Mouse (Mus musculus) ES-E14 (cell line): ENCODE data around the gene Tmcc2.

Source experiments
- CHD2 ChIP-seq: IDR thresholded peaks from 2 replicates; pipeline ENCODE4 v1.6.1; 2014; ENCODE audit warnings: mild to moderate bottlenecking, low read depth, low read length, inconsistent platforms
- HCFC1 ChIP-seq: IDR thresholded peaks from 2 replicates; pipeline ENCODE4 v1.6.1; 2012; ENCODE audit warnings: low read length, inconsistent platforms, borderline replicate concordance; ENCODE audit not compliant: insufficient read depth
- MAFK ChIP-seq: IDR thresholded peaks from 2 replicates; pipeline ENCODE4 v1.6.1; 2014; ENCODE audit warnings: mild to moderate bottlenecking, low read depth, low read length, inconsistent platforms; ENCODE audit not compliant: insufficient read depth
- ZC3H11A ChIP-seq: IDR thresholded peaks from 2 replicates; pipeline ENCODE4 v1.6.1; 2012; ENCODE audit warnings: low read depth, mild to moderate bottlenecking, inconsistent platforms, low read length, borderline replicate concordance
- ZNF384 ChIP-seq: IDR thresholded peaks from 2 replicates; pipeline ENCODE4 v1.6.1; 2012; ENCODE audit warnings: low read depth, low read length, inconsistent platforms

GRCm38 (mm10) chr1:132312703-132313102 lies 78.4 kb downstream of the Tmcc2 start:
- TF ChIP-seq MAFK (no peak), ZNF384 (no peak), ZC3H11A (peak; percentile 36; the same call in 1 of the 2 replicates), CHD2 (no peak), HCFC1 (no peak)
